Mouse (Mus musculus) bone marrow, adult 2 months (tissue): Measurements from ENCODE around the gene Dnah8.

Experiments used
- CTCF ChIP-seq: fragments of 200-500 bp; IDR thresholded peaks from 2 replicates; pipeline ENCODE4 v1.5.1; 2011; ENCODE audit warnings: low read length, control low read depth; ENCODE audit not compliant: control insufficient read depth, insufficient read depth
- POLR2A ChIP-seq: fragments of 200-500 bp; IDR thresholded peaks from 2 replicates; pipeline ENCODE4 v1.6.1; 2011; ENCODE audit warnings: low read depth, mild to moderate bottlenecking, control low read depth, low read length, borderline replicate concordance; ENCODE audit not compliant: control insufficient read depth

DNA sequence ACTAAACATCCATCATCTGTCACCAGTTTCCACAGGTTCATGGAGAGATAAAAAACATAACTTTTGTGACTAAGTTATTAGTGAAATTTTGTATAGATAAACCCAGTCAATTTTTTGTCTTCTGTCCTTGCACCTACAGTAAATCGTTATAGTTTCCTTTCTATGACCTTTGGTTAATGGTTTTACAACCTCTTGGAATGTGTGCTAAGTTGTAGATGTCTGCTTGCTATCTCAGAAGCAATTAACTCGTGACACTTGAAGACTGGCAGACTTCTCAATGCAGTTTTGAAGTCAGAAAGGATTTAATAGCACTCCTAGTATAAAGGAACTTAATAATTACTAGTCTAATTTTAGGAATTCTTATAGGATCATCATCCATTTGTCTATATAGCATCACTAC, 3.6 kb upstream of the Dnah8 start:
- TF ChIP-seq CTCF (no peak), POLR2A (no peak)
